Mouse (Mus musculus) bone marrow macrophage, adult 2 months (primary cell): ENCODE results near the gene Spib.

Source experiments
- CTCF ChIP-seq: IDR thresholded peaks from 2 replicates; pipeline ENCODE4 v1.5.1; 2012; ENCODE audit warnings: low read depth, mild to moderate bottlenecking, low read length, moderate library complexity
- POLR2A ChIP-seq: IDR thresholded peaks from 2 replicates; pipeline ENCODE4 v1.6.1; 2012; ENCODE audit warnings: mild to moderate bottlenecking, low read depth, low read length, borderline replicate concordance

GRCm38 (mm10) chr7:44538756-44539624 is 7.1 kb upstream of the Spib start:
- TF ChIP-seq POLR2A: no peak
- TF ChIP-seq CTCF: no peak
